Mouse (Mus musculus) cortical plate, adult 2 months (tissue): ENCODE results near the gene Slco3a1.

Experiments used
- CTCF ChIP-seq: fragments of 200-500 bp; IDR thresholded peaks from 2 replicates; pipeline ENCODE4 v1.5.1; 2011; ENCODE audit warnings: mild to moderate bottlenecking, control low read depth, low read length; ENCODE audit not compliant: insufficient read depth; ENCODE audit errors: extremely low read depth
- POLR2A ChIP-seq: fragments of 200-500 bp; IDR thresholded peaks from 2 replicates; pipeline ENCODE4 v1.6.1; 2011; ENCODE audit warnings: mild to moderate bottlenecking, low read length, control low read depth; ENCODE audit not compliant: insufficient read depth; ENCODE audit errors: extremely low read depth

- no peak for TF ChIP-seq CTCF
- no peak for TF ChIP-seq POLR2A
Measured at GRCm38 (mm10) chr7:74531468-74532097, 23.0 kb downstream of the Slco3a1 start.
